Mouse (Mus musculus): ENCODE data around the gene Cfap44. TPM values are rescaled to one million over a fixed set of nuclear protein-coding genes. Genes with fewer than 3 reads are reported as not detected.
A peak's percentile ranks its signal among the peaks of the same experiment; 100 is the strongest.
"Not testable (repeated sequence)": the region's sequence is repeated elsewhere in the genome, so short reads cannot be mapped to it uniquely, and the experiment has no call there.

Cfap44 gene
- polyA plus RNA-seq, 1 experiment from 2014 or later = 4.7 TPM

- TF ChIP-seq CTCF (IDR thresholded peaks at IDR 0.05) (no peak), EP300 (IDR thresholded peaks at IDR 0.05) (no peak)
- Histone ChIP-seq H3K4me1 (ENCODE audit: insufficient read depth, low read depth, low read length) (peaks cover 3% of the 10 kb centered on the region; the same call in 1 of the 2 replicates), H3K9me3 (ENCODE audit: low read length) (no peaks in the 10 kb centered on the region), H3K27ac (ENCODE audit: low read length) (no peak overlapping the region), H3K27me3 (replicated peaks; ENCODE audit: insufficient read depth, low read length) (no peaks in the 10 kb centered on the region), H3K4me3 (ENCODE audit: low read depth, low read length) (no peak overlapping the region), H3K36me3 (ENCODE audit: insufficient read depth, low read length) (no peaks in the 10 kb centered on the region), H3K4me2 (replicated peaks; ENCODE audit: low read depth, low read length) (0 out of 2 replicates have a peak overlapping the region, but pooled peaks have one; percentile 5), H3K9ac (replicated peaks; ENCODE audit: low read depth) (no peak overlapping the region)
- DNase-seq (ENCODE audit: low spot score) = peak; percentile 64
- ATAC-seq = peak; percentile 71
- WGBS = 29% methylated on average over 8 of the region's 8 CpGs
Observed at GRCm38 (mm10) chr16:44417596-44417995, 23.0 kb downstream of the Cfap44 start.

- Histone ChIP-seq H3K27ac (ENCODE audit: low read length) (no peak overlapping the region), H3K4me1 (ENCODE audit: insufficient read depth, low read depth, low read length) (peaks cover 3% of the 10 kb centered on the region; the same call in 1 of the 2 replicates), H3K9ac (replicated peaks; ENCODE audit: low read depth) (no peak overlapping the region), H3K4me2 (replicated peaks; ENCODE audit: low read depth, low read length) (no peak overlapping the region), H3K9me3 (ENCODE audit: low read length) (no peaks in the 10 kb centered on the region), H3K36me3 (ENCODE audit: insufficient read depth, low read length) (no peaks in the 10 kb centered on the region), H3K27me3 (replicated peaks; ENCODE audit: insufficient read depth, low read length) (no peaks in the 10 kb centered on the region), H3K4me3 (ENCODE audit: low read depth, low read length) (no peak overlapping the region)
- no peak for TF ChIP-seq CTCF (IDR thresholded peaks at IDR 0.05)
- no peak for TF ChIP-seq EP300 (IDR thresholded peaks at IDR 0.05)
- 82% methylated on average over 8 of the region's 8 CpGs for WGBS
- ATAC-seq = no peak
- no peak for DNase-seq (ENCODE audit: low spot score)
Observed at GRCm38 (mm10) chr16:44421735-44422134, 27.1 kb downstream of the Cfap44 start.

- TF ChIP-seq EP300 (IDR thresholded peaks at IDR 0.05) (no peak), CTCF (IDR thresholded peaks at IDR 0.05) (no peak)
- WGBS = 26% methylated on average over 3 of the region's 3 CpGs
- H3K4me2 ChIP-seq (replicated peaks; ENCODE audit: low read depth, low read length) = no peak overlapping the region
- H3K9me3 ChIP-seq (ENCODE audit: low read length) = no peaks in the 10 kb centered on the region
- no peaks in the 10 kb centered on the region for H3K4me1 ChIP-seq (ENCODE audit: insufficient read depth, low read depth, low read length)
- no peak overlapping the region for H3K4me3 ChIP-seq (ENCODE audit: low read depth, low read length)
- no peak overlapping the region for H3K27ac ChIP-seq (ENCODE audit: low read length)
- H3K36me3 ChIP-seq (ENCODE audit: insufficient read depth, low read length) = no peaks in the 10 kb centered on the region
- H3K9ac ChIP-seq (replicated peaks; ENCODE audit: low read depth) = no peak overlapping the region
- no peaks in the 10 kb centered on the region for H3K27me3 ChIP-seq (replicated peaks; ENCODE audit: insufficient read depth, low read length)
- no peak for ATAC-seq
- peak; percentile 44 for DNase-seq (ENCODE audit: low spot score)
Observed at GRCm38 (mm10) chr16:44423499-44423898, 28.9 kb downstream of the Cfap44 start.

- H3K27ac ChIP-seq (ENCODE audit: low read length) = no peak overlapping the region
- H3K4me1 ChIP-seq (ENCODE audit: insufficient read depth, low read depth, low read length) = no peaks in the 10 kb centered on the region
- H3K9me3 ChIP-seq (ENCODE audit: low read length) = no peaks in the 10 kb centered on the region
- no peaks in the 10 kb centered on the region for H3K27me3 ChIP-seq (replicated peaks; ENCODE audit: insufficient read depth, low read length)
- WGBS = 58% methylated on average over 5 of the region's 5 CpGs
- no peak overlapping the region for H3K4me3 ChIP-seq (ENCODE audit: low read depth, low read length)
- no peak for DNase-seq (ENCODE audit: low spot score)
- ATAC-seq = no peak
- H3K36me3 ChIP-seq (ENCODE audit: insufficient read depth, low read length) = no peaks in the 10 kb centered on the region
- H3K4me2 ChIP-seq (replicated peaks; ENCODE audit: low read depth, low read length) = no peak overlapping the region
- no peak for TF ChIP-seq EP300 (IDR thresholded peaks at IDR 0.05)
- no peak for TF ChIP-seq CTCF (IDR thresholded peaks at IDR 0.05)
- H3K9ac ChIP-seq (replicated peaks; ENCODE audit: low read depth) = no peak overlapping the region
Observed at GRCm38 (mm10) chr16:44428456-44428855, 33.9 kb downstream of the Cfap44 start.

- no peak for TF ChIP-seq CTCF (IDR thresholded peaks at IDR 0.05)
- TF ChIP-seq EP300 (IDR thresholded peaks at IDR 0.05) = no peak
Observed at GRCm38 (mm10) chr16:44430021-44430420, 35.4 kb downstream of the Cfap44 start.

GRCm38 (mm10) chr16:44434931-44435330 is 40.3 kb downstream of the Cfap44 start:
- Histone ChIP-seq H3K9me3 (ENCODE audit: low read length) (no peaks in the 10 kb centered on the region), H3K36me3 (ENCODE audit: insufficient read depth, low read length) (no peaks in the 10 kb centered on the region), H3K4me2 (replicated peaks; ENCODE audit: low read depth, low read length) (no peak overlapping the region), H3K27me3 (replicated peaks; ENCODE audit: insufficient read depth, low read length) (no peaks in the 10 kb centered on the region), H3K4me1 (ENCODE audit: insufficient read depth, low read depth, low read length) (no peaks in the 10 kb centered on the region), H3K9ac (replicated peaks; ENCODE audit: low read depth) (no peak overlapping the region), H3K27ac (ENCODE audit: low read length) (no peak overlapping the region), H3K4me3 (ENCODE audit: low read depth, low read length) (no peak overlapping the region)
- WGBS = 89% methylated on average over 7 of the region's 7 CpGs
- DNase-seq (ENCODE audit: low spot score) (no peak), ATAC-seq (no peak)
- TF ChIP-seq CTCF (IDR thresholded peaks at IDR 0.05) (no peak), EP300 (IDR thresholded peaks at IDR 0.05) (no peak)

More at GRCm38 (mm10) chr16:44430021-44430420, 35.4 kb downstream of the Cfap44 start:
- Histone ChIP-seq H3K36me3 (ENCODE audit: insufficient read depth, low read length) (no peaks in the 10 kb centered on the region), H3K9ac (replicated peaks; ENCODE audit: low read depth) (no peak overlapping the region), H3K4me2 (replicated peaks; ENCODE audit: low read depth, low read length) (no peak overlapping the region), H3K27ac (ENCODE audit: low read length) (no peak overlapping the region), H3K4me1 (ENCODE audit: insufficient read depth, low read depth, low read length) (no peaks in the 10 kb centered on the region), H3K4me3 (ENCODE audit: low read depth, low read length) (no peak overlapping the region), H3K27me3 (replicated peaks; ENCODE audit: insufficient read depth, low read length) (no peaks in the 10 kb centered on the region), H3K9me3 (ENCODE audit: low read length) (no peaks in the 10 kb centered on the region)
- 56% methylated on average over 7 of the region's 7 CpGs for WGBS
- no peak for DNase-seq (ENCODE audit: low spot score)
- no peak for ATAC-seq

- DNase-seq (ENCODE audit: low spot score) = no peak
- H3K27ac ChIP-seq (ENCODE audit: low read length) = no peak overlapping the region
- 69% methylated on average over 4 of the region's 4 CpGs for WGBS
- ATAC-seq = no peak
- no peak overlapping the region for H3K4me2 ChIP-seq (replicated peaks; ENCODE audit: low read depth, low read length)
- H3K4me1 ChIP-seq (ENCODE audit: insufficient read depth, low read depth, low read length) = no peaks in the 10 kb centered on the region
- no peak overlapping the region for H3K4me3 ChIP-seq (ENCODE audit: low read depth, low read length)
- TF ChIP-seq CTCF (IDR thresholded peaks at IDR 0.05) = peak; percentile 47
- TF ChIP-seq EP300 (IDR thresholded peaks at IDR 0.05) = no peak
- no peaks in the 10 kb centered on the region for H3K36me3 ChIP-seq (ENCODE audit: insufficient read depth, low read length)
- H3K9me3 ChIP-seq (ENCODE audit: low read length) = no peaks in the 10 kb centered on the region
- H3K27me3 ChIP-seq (replicated peaks; ENCODE audit: insufficient read depth, low read length) = no peaks in the 10 kb centered on the region
- H3K9ac ChIP-seq (replicated peaks; ENCODE audit: low read depth) = no peak overlapping the region
Observed at GRCm38 (mm10) chr16:44435481-44435880, 40.9 kb downstream of the Cfap44 start.

GRCm38 (mm10) chr16:44441913-44442312 is 47.3 kb downstream of the Cfap44 start:
- not testable (repeated sequence) for H3K9ac ChIP-seq (replicated peaks; ENCODE audit: low read depth)

More at GRCm38 (mm10) chr16:44441913-44442312, 47.3 kb downstream of the Cfap44 start:
- 95% methylated on average over 15 of the region's 15 CpGs for WGBS
- H3K9me3 ChIP-seq (ENCODE audit: low read length); H3K36me3 ChIP-seq (ENCODE audit: insufficient read depth, low read length); H3K4me1 ChIP-seq (ENCODE audit: insufficient read depth, low read depth, low read length); H3K27ac ChIP-seq (ENCODE audit: low read length); H3K4me2 ChIP-seq (replicated peaks; ENCODE audit: low read depth, low read length); H3K27me3 ChIP-seq (replicated peaks; ENCODE audit: insufficient read depth, low read length); H3K4me3 ChIP-seq (ENCODE audit: low read depth, low read length); DNase-seq (ENCODE audit: low spot score); ATAC-seq: not testable (repeated sequence)
